Mouse (Mus musculus) ES-Bruce4 (cell line): ENCODE results near the gene Bsg. TPM values are rescaled to one million over a fixed set of nuclear protein-coding genes. Genes with fewer than 3 reads are reported as not detected.

Experiments used
- H3K27ac ChIP-seq: 2 replicates; pipeline ENCODE4 v1.5.1; 2012; ENCODE audit warnings: low read length, inconsistent platforms; ENCODE audit not compliant: insufficient read depth
- H3K27me3 ChIP-seq: 2 replicates; pipeline ENCODE4 v1.6.1; 2012; ENCODE audit warnings: mild to moderate bottlenecking, low read length, inconsistent platforms; ENCODE audit not compliant: control insufficient read depth, poor library complexity, insufficient read depth, severe bottlenecking
- H3K36me3 ChIP-seq: 2 replicates; pipeline ENCODE4 v1.6.1; 2012; ENCODE audit warnings: inconsistent platforms, mild to moderate bottlenecking, low read length, moderate library complexity; ENCODE audit not compliant: control insufficient read depth, poor library complexity, insufficient read depth, severe bottlenecking
- H3K4me1 ChIP-seq: one replicate; pipeline ENCODE4 v1.8.1; 2011; ENCODE audit warnings: low read length; ENCODE audit not compliant: control insufficient read depth, insufficient read depth
- H3K4me3 ChIP-seq: 2 replicates; pipeline ENCODE4 v1.5.1; 2011; ENCODE audit warnings: low read depth, mild to moderate bottlenecking, low read length
- H3K9ac ChIP-seq: 2 replicates; pipeline ENCODE4 v1.6.1; 2012; ENCODE audit warnings: low read depth, mild to moderate bottlenecking, inconsistent platforms; ENCODE audit not compliant: poor library complexity, severe bottlenecking
- H3K9me3 ChIP-seq: replicated peaks from 2 replicates; pipeline ENCODE4 v1.6.1; 2012; ENCODE audit warnings: mild to moderate bottlenecking, low read length, inconsistent platforms; ENCODE audit not compliant: control insufficient read depth, poor library complexity, insufficient read depth, severe bottlenecking
- CTCF ChIP-seq: IDR thresholded peaks from one replicate; pipeline ENCODE4 v1.8.1; 2011; ENCODE audit warnings: low read depth, low read length
- EP300 ChIP-seq: IDR thresholded peaks from 2 replicates; pipeline ENCODE4 v1.6.1; 2011; ENCODE audit warnings: low read depth, low read length; ENCODE audit not compliant: insufficient read depth
- POLR2A ChIP-seq: IDR thresholded peaks from one replicate; pipeline ENCODE4 v1.8.1; 2011; ENCODE audit warnings: low read length; ENCODE audit not compliant: insufficient read depth
- polyA plus RNA-seq: library from polyadenylated mRNA; stranded (reverse); fragments of >200 nt; gene quantifications from 2 replicates; pipeline ENCODE4 v1.2.4, GENCODE M21; 2011; ENCODE audit warnings: low read depth; ENCODE audit not compliant: missing spikeins, insufficient read depth, insufficient read length

The Bsg gene
- polyA plus RNA-seq, 1 experiment, result 445 TPM

GRCm38 (mm10) chr10:79760603-79761143, 56.4 kb downstream of the Bsg start:
- TF ChIP-seq EP300 (no peak), CTCF (no peak), POLR2A (no peak)
- Histone ChIP-seq H3K27me3 (no peaks in the 10 kb centered on the region), H3K4me1 (peaks cover 3% of the 10 kb centered on the region), H3K4me3 (no peak overlapping the region), H3K9ac (no peak overlapping the region), H3K27ac (no peak overlapping the region), H3K36me3 (peaks cover 13% of the 10 kb centered on the region), H3K9me3 (no peaks in the 10 kb centered on the region)

Other genes starting within 250 kb of the Bsg start
- not detected in 2 replicates for gene Vmn2r83, start 235.8 kb upstream of the Bsg start, polyA plus RNA-seq
- gene Plpp2, start 170.7 kb upstream of the Bsg start, polyA plus RNA-seq, result 16.6 and 16.7 TPM in 2 replicates
- 40.1 and 55.7 TPM in 2 replicates for gene Mier2, start 149.3 kb upstream of the Bsg start, polyA plus RNA-seq
- gene Theg, start 117.2 kb upstream of the Bsg start, polyA plus RNA-seq, result not detected in 2 replicates
- 0.58 and 0.88 TPM in 2 replicates for gene C2cd4c, start 90.5 kb upstream of the Bsg start, polyA plus RNA-seq
- 4.6 and 4.7 TPM in 2 replicates for gene Shc2, start 66.6 kb upstream of the Bsg start, polyA plus RNA-seq
- not detected in 2 replicates for gene Odf3l2, start 58.8 kb upstream of the Bsg start, polyA plus RNA-seq
- gene Madcam1, start 39.9 kb upstream of the Bsg start, polyA plus RNA-seq, result 1.9 and 2.6 TPM in 2 replicates
- 11.3 and 14.5 TPM in 2 replicates for gene Tpgs1, start 35.1 kb upstream of the Bsg start, polyA plus RNA-seq
- 299 and 319 TPM in 2 replicates for gene Cdc34, start 22.3 kb upstream of the Bsg start, polyA plus RNA-seq
- 2.8 and 3.6 TPM in 2 replicates for gene Gzmm, start 15.5 kb upstream of the Bsg start, polyA plus RNA-seq
- 7.3 and 8.4 TPM in 2 replicates for gene Hcn2, start 12.1 kb downstream of the Bsg start, polyA plus RNA-seq
- 21.9 and 23.0 TPM in 2 replicates for gene Polrmt, start 42.1 kb downstream of the Bsg start, polyA plus RNA-seq
- 1.0 and 1.2 TPM in 2 replicates for gene Fgf22, start 50.6 kb downstream of the Bsg start, polyA plus RNA-seq
- 49.6 and 61.5 TPM in 2 replicates for gene Rnf126, start 62.5 kb downstream of the Bsg start, polyA plus RNA-seq
- gene Fstl3, start 72.8 kb downstream of the Bsg start, polyA plus RNA-seq, result 7.7 TPM in 2 replicates
- gene Prss57, start 86.5 kb downstream of the Bsg start, polyA plus RNA-seq, result not detected in 2 replicates
- gene Palm, start 89.1 kb downstream of the Bsg start, polyA plus RNA-seq, result 53.3 and 53.7 TPM in 2 replicates
- 4.0 and 6.4 TPM in 2 replicates for gene Misp, start 116.5 kb downstream of the Bsg start, polyA plus RNA-seq
- 628 and 695 TPM in 2 replicates for gene Ptbp1, start 149.9 kb downstream of the Bsg start, polyA plus RNA-seq
- 8.7 and 13.1 TPM in 2 replicates for gene Prtn3, start 170.0 kb downstream of the Bsg start, polyA plus RNA-seq
- 6.4 and 8.3 TPM in 2 replicates for gene Plppr3, start 170.1 kb downstream of the Bsg start, polyA plus RNA-seq
- gene Elane, start 181.8 kb downstream of the Bsg start, polyA plus RNA-seq, result not detected in 2 replicates
- not detected in 2 replicates for gene Cfd, start 186.4 kb downstream of the Bsg start, polyA plus RNA-seq
- gene Med16, start 204.4 kb downstream of the Bsg start, polyA plus RNA-seq, result 17.4 and 17.5 TPM in 2 replicates
- not detected in 2 replicates for gene Gm26602, start 206.4 kb downstream of the Bsg start, polyA plus RNA-seq
- 0.25 and 1.2 TPM in 2 replicates for gene Kiss1r, start 212.5 kb downstream of the Bsg start, polyA plus RNA-seq
- 49.4 and 56.5 TPM in 2 replicates for gene R3hdm4, start 216.7 kb downstream of the Bsg start, polyA plus RNA-seq
- 31.1 and 36.5 TPM in 2 replicates for gene Arid3a, start 222.6 kb downstream of the Bsg start, polyA plus RNA-seq